Mouse (Mus musculus) hindlimb bud, embryonic 11.5 days (tissue): ENCODE data around the gene Nufip2.
"Not testable (repeated sequence)": the region's sequence is repeated elsewhere in the genome, so short reads cannot be mapped to it uniquely, and the experiment has no call there.

ENCODE experiments used
- DNase-seq: peaks from one replicate; pipeline ENCODE4 v3.0.0-alpha.2; 2012; ENCODE audit warnings: low read depth, low spot score; ENCODE audit errors: extremely low spot score

The Nufip2 gene

DNA sequence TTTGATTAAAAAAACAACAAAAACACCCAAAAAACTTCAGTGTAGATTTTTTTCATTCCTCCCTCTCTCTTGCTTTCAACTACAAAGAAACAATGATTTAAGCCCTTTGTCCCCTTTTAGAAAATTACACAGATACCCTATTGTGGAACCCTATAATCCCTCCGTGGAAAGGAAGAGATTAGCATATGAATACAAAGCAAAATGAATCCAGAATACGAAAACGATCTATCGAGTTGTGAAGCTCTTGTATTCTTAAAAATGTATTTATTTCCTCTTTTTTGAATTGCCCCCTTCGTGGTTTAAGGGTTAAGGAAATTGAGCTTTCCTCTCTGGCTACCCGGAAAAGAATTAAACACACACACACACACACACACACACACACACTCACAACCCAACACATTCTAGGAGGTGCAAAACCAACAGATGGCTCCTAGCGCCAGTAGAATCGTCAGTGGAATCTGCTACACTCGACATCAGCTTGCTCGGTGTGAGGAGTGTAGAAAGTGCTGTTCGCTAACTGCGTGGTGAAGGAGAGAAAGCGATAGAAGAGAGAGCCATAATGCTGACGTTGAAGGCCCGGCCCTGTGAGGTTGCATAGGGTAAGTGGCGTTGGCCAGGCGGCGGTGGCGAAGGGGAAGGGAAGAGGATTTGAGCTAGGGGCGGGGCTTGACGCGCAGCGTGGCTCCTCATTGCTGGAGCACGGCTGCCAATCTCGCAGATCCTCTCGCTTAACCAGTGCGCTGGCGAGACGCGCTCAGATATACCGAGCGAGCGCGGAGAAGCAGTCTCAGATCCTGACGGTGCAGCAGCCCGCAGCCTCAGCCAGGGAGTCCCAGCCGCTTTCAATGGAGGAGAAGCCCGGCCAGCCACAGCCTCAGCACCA lies at the start of gene Nufip2:
Gene Nufip2 (plus strand): TSS at position 773 of the 883 bp plus-strand sequence.
- DNase-seq: peak; percentile 90

DNA sequence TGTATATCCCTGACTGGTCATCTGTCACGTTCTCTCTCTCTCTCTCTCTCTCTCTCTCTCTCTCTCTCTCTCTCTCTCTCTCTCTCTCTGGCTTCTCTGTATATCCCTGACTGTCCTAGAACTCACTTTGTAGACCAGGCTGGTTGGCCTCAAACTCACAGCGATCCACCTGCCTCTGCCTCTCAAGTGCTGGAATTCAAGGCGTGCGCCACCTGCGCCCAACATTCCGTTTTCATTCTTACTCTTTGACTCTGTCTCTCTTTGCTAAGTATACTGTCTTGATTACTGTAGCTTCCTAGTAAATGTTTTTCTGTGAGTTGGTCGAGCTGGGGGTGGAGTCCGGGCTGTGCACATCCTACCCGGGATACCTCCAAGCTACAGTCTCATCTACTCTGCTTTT lies 44.6 kb upstream of the Nufip2 start:
- no peak for DNase-seq

DNA sequence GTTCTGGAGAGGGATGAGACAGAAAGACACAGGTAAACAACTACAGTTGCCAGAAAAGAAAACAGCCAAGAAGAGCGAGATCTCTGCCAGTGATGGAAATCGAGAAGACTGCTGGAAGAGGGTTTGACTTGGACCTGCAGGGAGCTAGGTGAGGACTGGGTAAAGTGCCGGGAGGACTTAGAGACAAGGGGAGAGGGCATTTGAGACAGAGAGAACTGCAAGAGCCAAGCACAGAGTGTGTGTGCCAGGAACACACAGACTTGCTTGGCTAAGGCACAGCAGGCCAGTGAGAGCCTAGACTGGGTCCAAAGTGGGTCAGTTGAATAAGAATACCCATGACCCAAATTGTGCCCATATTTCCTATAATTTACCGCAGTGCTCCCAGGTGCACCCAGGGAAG lies 40.5 kb upstream of the Nufip2 start:
- no peak for DNase-seq

DNA sequence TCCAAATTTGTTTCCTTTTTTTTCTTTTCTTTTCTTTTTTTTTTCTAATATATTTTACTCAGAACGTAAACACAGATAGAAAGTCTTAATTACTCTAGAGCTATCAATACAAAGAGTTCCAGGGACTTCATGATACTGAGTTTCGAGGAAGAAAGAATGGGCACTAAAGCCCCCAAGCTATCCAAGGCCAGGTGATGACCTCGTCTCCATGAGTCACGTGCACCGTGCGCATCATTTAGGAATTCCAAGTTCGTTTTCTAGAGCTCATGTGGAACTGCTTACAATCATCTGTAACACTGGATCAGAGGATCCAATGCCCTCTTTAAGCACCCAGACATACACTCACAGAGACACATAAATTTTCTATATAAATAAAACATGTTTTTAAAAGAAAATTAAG lies 37.1 kb upstream of the Nufip2 start:
- DNase-seq: no peak

DNA sequence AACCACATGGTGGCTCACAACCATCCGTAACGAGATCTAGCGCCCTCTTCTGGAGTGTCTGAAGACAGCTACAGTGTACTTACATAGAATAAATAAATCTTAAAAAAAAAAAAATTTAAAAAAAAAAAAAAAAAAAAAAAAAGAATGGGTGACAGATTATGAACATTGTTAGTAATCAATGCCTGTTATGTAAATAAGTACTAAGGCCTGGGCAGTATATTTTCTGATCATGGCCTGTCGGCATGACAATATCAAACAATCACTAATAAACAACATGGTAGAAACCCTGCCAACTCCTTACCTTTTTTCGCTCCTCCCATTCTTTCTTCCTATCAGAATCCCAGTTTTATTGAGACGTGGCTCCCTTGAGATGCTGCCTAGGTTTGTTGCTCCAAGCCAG lies 33.5 kb upstream of the Nufip2 start:
- no peak for DNase-seq

DNA sequence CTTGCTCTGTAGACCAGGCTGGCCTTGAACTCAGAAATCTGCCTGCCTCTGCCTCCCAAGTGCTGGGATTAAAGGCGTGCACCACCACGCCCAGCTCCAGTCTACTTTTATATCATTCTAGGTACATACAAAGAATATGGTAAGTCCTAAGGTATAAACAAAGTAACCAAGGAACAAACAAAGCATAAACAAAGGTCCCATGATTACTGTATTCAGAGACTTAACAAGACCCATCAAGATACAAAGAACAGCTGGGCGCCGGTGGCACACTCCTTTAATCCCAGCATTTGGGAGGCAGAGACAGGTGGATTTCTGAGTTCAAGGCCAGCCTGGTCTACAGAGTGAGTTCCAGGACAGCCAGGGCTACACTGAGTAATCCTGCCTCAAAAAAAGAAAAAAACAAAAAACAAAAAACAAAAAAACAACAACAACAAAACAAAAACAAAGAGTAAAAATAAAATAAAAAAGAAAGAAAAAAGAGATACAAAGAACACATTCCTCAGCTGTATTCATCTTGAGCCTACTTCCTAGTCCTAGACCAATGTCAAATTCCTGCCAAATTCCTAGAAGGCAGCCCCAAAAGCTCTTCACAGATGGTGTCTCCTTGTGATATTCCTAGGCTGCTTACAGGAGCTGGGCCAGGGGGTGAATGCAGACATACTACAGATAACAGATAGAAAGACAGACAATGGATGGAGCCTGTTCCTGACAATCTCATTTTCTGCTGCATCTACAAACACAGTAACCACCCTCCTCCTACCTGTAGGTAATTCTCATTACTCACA lies 32.4 kb upstream of the Nufip2 start:
- DNase-seq: not testable (repeated sequence)

DNA sequence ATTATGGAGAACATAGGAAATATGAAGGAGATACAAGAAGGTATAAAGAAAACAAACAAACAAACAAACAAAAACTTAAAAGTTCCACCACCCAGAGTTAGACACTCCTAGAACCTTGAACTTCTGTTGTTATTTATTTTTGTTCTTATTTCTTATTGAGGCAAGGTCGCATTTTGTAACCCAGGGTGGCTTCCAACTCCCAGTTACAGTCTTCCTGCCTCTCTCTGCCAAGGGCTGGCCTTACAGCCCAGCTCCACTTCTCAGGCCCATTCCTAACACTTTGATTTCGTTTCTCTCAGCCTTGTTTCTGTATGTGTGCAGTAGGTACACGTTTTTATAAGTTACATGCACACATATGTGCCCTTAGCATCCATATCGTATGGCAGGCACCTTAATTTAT lies 26.0 kb upstream of the Nufip2 start:
- no peak for DNase-seq

DNA sequence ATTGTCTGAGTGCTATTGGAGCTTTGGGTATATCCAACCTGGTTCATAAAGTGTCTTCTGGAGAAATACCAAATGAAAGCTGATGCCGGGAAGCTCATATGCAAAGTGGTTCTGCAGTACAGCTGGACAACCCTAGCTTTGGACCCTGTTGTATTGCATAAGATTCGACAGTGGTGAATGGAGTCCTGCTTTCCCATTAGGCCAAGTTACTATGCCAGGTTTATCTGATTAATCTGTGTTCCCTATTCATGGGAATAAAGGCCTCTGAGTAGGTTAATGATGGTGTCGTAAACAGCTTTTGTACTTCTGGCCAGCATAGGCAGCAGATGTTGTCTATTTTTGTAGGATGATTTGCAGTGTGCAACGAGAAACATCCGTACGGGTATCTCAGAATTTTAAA lies 22.3 kb upstream of the Nufip2 start:
- DNase-seq: no peak

DNA sequence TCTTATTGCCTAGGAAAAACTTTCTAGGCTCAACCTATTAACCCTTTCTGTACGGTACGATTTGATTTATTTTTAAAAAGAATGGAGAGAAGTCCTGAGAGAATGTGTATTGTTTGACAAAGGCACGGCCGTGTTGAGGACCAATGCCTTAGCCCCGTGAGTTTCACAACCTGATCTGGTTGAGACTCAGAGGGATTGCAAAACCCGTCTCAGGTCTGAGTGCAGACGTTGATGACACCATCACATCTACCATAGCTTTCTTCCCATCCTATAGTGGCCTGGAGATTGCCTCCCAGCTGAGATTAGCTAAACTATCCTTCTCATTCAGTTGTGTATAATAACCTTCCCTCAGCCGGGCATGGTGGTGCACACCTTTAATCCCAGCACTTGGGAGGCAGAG lies 21.9 kb upstream of the Nufip2 start:
- no peak for DNase-seq

DNA sequence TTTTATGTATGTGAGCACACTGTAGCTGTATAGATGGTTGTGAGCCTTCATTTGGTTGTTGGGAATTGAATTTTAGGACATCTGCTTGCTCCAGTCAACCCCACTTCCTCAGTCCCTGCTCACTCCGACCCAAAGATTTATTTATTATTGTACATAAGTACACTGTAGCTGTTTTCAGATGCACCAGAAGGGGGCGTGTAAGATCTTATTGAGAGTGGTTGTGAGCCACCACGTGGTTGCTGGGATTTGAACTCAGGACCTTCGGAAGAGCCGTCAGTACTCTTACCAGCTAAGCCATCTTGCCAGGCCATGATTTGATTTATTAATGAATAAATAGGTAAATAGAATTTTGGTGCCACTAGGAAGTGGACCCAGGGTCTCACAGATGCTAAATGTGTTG lies 20.6 kb upstream of the Nufip2 start:
- not testable (repeated sequence) for DNase-seq

DNA sequence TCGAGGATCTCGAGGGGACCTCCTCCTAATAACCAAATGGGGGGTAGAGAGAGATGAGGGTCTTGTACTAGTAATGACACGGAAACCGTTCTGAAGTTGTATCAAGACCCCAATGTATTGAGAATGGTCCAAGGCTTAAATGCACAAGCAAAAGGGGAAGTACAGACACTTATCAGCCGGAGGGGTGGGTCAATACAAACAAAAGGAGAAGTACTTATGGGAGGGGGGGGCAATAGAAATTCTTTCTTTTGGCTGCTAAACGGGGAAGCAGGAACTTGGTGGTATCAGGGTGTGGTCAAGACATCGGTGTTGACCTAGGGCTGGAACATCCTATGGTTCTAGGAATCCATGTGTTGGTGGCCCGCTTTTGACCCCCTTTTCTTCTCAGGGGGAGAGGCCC lies 19.2 kb upstream of the Nufip2 start:
- not testable (repeated sequence) for DNase-seq

DNA sequence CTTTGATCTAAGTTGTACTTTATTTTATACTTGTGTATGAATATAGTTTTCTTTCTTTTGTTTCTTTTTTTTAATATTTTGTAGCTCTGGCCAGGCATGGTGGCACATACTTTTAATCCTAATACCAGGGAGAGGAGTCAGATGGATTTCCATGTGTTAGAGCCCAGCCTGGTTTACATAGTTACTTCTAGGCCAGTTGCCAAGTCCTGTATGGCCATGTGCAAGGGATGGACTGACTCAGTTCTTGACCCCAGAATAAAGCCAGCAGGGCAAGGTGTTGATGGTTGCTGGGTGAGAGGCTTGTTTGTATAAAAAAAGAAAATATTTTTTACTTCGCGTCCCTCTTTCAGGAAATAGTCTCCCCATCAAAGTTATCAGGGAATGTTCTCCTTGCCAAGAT lies 13.2 kb upstream of the Nufip2 start:
- no peak for DNase-seq

DNA sequence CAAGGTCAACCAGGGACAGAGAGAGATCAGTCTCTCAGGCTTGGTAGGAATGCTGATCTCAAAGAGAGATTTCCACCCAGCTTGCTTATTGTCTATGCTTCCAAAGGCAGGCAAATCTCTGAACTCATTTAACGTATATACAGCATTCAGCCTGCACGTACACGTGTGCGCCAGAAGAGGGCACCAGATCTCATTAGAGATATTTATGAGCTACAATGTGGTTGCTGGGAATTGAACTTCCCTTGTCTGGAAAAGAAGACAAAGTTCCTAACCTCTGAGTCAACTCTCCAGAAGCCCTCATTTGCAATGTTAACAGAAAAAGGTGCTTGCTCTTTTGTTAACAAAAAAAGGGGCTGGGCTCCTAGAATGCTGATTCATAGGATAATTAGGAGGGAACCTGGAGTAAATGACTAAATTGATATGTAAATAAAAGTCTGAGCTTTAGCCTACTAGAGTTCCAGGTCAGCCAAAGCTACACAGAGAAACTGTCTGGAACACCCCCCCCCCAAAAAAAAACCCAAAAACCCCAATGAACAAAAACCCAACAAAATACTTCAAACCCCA lies 12.4 kb upstream of the Nufip2 start:
- DNase-seq: no peak

DNA sequence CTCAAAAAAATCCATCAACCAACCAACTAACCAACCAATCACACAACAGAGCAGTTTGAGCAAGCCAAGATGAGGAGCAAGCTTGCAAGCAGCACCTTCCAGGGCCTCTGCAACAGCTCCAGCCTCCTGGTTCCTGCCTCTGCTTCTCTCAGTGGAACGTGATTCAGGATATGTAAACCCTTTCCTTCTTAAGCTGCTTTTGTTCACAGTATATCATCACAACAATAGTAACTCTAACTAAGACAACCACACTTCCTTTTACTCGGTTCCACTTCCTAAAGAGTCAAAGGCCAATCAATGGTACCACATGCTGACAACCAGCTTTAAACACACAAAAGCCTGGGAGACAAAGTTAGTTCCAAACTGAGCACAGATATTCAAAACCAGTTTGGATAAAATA lies 5.9 kb upstream of the Nufip2 start:
- no peak for DNase-seq

DNA sequence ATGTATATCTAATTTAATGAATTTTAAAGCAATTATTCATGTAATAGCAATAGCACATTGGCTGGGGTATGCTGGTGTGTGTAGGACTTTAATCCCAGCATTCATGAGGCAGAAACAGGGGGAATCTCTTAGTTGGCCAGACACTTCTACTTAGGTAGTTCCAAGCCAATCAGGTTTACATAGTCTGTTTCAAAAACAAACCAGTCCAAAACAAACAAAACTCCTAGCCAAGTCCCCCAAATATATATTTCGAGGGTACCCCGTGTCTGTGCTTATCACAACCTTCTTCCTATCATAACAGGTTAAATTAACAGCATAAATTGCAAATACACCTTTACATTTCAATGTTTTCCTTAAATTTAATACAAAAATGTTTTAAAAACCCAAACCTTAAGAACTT lies 1.1 kb upstream of the Nufip2 start:
- no peak for DNase-seq

DNA sequence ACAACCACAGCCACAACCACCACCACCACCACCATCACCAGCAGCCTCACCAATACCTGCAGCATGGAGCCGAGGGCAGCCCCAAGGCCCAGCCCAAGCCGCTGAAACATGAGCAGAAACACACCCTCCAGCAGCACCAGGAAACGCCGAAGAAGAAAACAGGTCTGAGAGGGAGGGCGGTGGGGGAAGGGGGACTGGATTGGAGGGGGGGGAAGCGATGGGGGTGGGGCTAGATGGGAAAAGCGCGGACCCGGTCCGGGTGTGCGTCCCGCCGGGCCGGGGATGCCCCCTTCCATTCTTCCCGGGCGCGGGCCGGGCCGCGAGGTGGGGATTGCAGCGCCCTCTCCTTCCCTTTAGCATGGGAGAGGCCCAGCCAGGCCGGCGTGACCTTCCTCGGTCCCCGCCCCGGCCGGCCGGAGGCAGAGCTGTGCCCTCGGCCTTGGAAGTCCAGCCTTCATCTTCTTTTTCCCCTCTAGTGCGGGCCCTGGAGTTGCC lies 438 bp downstream of the Nufip2 start:
- DNase-seq: no peak

DNA sequence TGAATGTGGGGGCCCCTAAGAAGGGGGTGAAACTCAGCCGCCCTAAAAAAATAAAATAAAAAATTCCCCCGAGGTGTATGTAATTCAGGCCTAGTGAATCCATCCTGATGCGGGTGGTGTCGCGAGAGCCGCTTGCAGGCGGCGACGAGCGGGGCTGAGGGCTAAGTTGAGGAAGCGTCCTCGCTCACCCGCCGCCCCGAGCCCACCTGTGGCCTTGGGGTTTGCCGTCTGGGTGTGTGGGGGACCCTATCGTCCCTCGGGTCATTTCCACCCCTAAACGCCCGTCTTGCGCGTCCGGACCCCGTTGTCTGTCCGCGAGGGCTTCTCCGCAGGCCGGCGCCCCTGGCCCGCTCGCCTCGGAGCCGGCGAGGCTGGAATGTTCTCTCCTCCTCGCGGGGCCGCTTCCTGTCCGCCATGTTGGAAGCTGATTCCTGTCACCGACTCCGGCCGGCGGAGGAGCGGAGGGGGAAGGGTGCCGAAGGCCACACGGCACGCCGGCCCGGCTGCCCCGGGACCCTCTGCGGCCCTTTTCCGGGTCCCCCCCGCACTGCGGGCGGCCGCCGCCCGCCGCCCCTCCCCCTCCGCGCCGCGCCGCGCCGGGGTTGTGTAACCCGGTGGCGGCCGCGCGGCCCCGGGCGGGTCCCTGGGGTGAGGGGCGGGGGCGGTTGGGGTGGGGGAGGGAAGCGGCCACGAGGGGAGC lies 1.0 kb downstream of the Nufip2 start:
- no peak for DNase-seq

DNA sequence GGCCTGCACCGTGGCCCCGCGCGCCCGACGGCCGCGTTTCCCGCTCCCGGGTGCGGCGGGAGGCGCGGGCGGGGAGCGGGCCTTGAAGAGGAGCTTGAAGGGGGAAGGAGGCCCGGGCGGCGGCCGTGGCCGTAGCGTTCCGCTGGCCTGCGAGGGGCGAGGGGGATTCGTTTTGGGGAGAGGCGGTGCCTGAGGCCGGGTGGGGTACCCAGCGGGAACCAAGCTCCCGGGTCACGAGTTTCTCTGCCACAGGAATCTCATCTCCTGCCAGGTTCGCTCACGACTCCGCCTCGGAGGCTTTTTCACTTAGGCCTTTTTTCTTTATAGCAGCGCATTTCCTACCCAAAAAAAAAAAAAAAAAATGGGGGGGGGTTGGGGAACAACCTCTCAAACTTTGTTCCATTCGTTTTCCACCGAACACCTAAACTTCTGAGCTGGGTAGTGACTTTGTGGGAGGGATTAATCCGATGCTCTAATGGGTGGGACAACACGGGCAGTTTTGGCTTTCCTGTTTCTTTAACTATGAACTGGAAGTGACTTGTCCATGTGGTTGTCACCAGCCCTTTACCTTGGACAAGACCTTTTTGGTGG lies 1.7 kb downstream of the Nufip2 start:
- DNase-seq: no peak

DNA sequence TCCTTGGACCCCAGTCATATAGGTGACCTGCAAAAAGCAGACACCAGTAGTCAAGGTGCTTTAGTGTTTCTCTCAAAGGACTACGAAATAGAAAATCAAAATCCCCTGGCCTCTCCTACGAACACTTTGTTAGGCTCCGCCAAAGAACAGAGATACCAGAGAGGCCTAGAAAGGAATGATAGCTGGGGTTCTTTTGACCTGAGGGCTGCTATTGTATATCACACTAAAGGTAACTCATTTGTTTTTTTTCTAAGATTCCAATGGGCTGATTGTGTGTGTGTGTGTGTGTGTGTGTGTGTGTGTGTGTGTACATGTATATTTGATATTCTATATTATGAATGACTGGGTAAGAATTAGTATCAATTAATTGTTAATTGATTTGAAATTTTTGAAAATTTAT lies 7.1 kb downstream of the Nufip2 start:
- DNase-seq: no peak

DNA sequence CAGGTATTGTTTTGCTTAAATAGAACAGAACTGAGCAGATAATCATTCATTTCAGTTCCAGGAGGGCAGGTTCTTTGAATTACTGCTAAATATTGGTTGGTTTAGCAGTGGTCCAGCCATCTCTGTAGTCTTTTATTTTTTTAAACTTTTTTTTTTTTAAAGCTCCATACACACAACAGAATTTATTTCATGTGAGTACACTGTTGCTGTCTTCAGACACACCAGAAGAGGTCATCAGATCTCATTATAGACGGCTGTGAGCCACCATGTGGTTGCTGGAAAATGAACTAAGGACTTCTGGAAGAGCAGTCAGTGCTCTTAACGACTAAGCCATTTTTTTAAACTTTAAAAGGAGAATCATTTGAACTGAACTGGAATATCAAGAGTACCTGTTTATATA lies 11.3 kb downstream of the Nufip2 start:
- no peak for DNase-seq

DNA sequence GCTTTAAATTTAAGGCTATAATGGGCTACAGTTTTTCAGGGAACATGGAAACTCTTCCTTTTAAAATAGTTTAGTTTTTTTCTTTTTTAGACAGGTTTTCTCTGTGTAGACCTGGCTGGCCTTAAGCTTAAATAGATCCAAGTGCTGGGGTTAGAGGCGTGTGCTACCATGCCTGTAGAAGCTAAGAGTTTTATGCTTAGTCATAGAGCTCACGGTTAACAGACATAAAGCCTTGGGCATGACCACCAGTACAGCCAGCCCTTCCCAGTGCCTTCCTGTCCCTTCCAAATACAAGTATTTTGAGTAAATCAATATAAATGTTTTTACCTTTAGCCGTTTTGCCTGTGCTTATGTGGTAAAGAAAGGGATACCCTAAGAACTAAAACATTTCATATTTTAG lies 20.0 kb downstream of the Nufip2 start:
- no peak for DNase-seq
